Mouse (Mus musculus) subcutaneous adipose tissue, adult 2 months (tissue): ENCODE measurements around the gene Gm4498. TPM values are rescaled to one million over a fixed set of nuclear protein-coding genes. Genes with fewer than 3 reads are reported as not detected.

Experiments
- polyA plus RNA-seq: library from polyadenylated mRNA; depleted of rRNA; stranded (reverse); fragments of >200 nt; gene quantifications from 2 replicates; pipeline ENCODE4 v1.2.3, GENCODE M21; 2012; ENCODE audit warnings: low replicate concordance; rRNA removed

The Gm4498 gene
- not detected in 2 replicates for polyA plus RNA-seq

DNA sequence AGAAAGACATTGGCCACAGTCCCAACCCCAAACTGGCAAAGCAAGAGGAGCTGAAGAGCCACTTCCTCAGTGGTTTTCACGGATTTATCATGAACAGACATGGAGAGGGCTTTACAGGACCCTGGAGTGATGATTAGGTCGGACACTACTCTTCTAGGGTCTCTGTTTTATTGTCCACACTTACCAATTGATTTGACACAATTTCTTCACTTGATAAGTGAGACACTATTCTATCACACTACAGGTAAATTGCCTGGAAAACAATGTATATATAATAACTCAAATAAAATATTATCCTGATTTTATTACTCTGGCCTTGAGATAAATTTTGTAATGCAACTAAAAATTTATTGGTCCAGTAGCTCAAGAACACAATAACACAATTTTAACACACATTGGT is at the start of gene Gm4498:
Gm4498 (minus strand) TSS at position 101 of the 400 bp plus-strand sequence.

DNA sequence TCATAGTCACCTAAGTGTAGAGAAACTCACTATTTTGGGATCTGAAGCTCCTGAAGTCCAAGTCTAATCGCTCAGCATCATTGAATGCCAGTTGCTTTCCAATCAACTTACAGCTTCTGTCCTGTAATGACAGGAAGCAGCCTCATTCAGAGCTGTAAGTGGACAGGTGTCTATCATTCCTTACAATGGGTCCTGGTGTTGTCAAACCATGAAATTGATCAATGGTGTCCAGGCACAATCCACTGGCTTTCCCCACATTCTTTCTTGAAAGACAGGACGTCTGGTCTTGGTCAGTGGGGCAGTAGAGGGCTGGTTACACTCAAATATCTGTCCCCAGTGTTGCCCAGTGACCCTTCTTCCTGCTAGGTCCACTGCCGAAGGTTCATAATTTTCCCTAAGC is 29.1 kb upstream of the Gm4498 start, which contains the start of gene Gm5890:
Gm5890 (minus strand) TSS at position 101 of the 400 bp plus-strand sequence.

DNA sequence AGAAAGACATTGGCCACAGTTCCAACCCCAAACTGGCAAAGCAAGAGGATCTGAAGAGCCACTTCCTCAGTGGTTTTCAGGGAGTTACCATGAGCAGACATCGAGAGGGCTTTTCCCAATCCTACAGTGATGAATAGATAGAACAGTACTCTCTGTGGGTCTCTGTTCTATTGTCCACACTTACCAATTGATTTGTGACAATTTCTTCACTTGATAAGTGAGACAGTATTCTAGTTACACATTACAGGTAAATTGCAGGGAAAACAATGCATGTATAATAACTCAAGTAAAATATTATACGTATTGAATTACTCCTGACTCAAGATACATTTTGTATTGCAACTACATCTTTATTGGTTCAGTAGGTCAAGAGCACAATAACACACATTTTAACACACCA is 28.1 kb downstream of the Gm4498 start, which contains the start of gene Gm6164:
Gm6164 (minus strand) TSS at position 101 of the 400 bp plus-strand sequence.

DNA sequence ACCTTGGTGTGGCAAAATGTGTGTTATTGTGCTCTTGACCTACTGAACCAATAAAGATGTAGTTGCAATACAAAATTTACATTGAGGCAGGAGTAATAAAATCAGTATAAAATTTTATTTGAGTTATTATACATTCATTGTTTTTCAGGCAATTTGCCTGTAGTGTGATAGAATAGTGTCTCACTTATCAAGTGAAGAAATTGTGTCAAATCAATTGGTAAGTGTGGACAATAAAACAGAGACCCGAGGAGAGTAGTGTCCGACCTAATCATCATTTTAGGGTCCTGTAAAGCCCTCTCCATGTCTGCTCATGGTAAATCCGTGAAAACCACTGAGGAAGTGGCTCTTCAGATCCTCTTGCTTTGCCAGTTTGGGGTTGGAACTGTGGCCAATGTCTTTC is 40.2 kb downstream of the Gm4498 start, which contains the start of gene Vmn1r95:
Vmn1r95 (plus strand) TSS at position 301 of the 400 bp plus-strand sequence.

Other genes with a start within 250 kb of the Gm4498 start
- not detected in 2 replicates for gene Nlrp9b, start 242.4 kb downstream of the Gm4498 start, polyA plus RNA-seq
- not detected in 2 replicates for gene Vmn1r91, start 134.1 kb downstream of the Gm4498 start, polyA plus RNA-seq
- not detected in 2 replicates for gene Gm16442, start 111.2 kb downstream of the Gm4498 start, polyA plus RNA-seq
- not detected in 2 replicates for gene Vmn1r93, start 94.7 kb downstream of the Gm4498 start, polyA plus RNA-seq
- not detected in 2 replicates for gene Vmn1r94, start 65.5 kb downstream of the Gm4498 start, polyA plus RNA-seq
- gene Vmn1r95, start 40.1 kb downstream of the Gm4498 start, polyA plus RNA-seq: not detected in 2 replicates
- gene Gm6164, start 28.2 kb downstream of the Gm4498 start, polyA plus RNA-seq: not detected in 2 replicates
- gene Gm5890, start 29.0 kb upstream of the Gm4498 start, polyA plus RNA-seq: not detected in 2 replicates
- gene Gm4133, start 100.2 kb upstream of the Gm4498 start, polyA plus RNA-seq: not detected in 2 replicates
- not detected in 2 replicates for gene Gm5728, start 141.6 kb upstream of the Gm4498 start, polyA plus RNA-seq
- not detected in 2 replicates for gene Vmn1r100, start 184.1 kb upstream of the Gm4498 start, polyA plus RNA-seq
- gene Vmn1r101, start 208.8 kb upstream of the Gm4498 start, polyA plus RNA-seq: not detected in 2 replicates
- not detected in 2 replicates for gene Gm10670, start 241.1 kb upstream of the Gm4498 start, polyA plus RNA-seq